Mouse (Mus musculus): ENCODE data around the gene Dnajc24. TPM values are rescaled to one million over a fixed set of nuclear protein-coding genes. Genes with fewer than 3 reads are reported as not detected.

Gene Dnajc24
- 32.6 TPM for polyA plus RNA-seq (2017; shearing (Covaris generic))

DNA sequence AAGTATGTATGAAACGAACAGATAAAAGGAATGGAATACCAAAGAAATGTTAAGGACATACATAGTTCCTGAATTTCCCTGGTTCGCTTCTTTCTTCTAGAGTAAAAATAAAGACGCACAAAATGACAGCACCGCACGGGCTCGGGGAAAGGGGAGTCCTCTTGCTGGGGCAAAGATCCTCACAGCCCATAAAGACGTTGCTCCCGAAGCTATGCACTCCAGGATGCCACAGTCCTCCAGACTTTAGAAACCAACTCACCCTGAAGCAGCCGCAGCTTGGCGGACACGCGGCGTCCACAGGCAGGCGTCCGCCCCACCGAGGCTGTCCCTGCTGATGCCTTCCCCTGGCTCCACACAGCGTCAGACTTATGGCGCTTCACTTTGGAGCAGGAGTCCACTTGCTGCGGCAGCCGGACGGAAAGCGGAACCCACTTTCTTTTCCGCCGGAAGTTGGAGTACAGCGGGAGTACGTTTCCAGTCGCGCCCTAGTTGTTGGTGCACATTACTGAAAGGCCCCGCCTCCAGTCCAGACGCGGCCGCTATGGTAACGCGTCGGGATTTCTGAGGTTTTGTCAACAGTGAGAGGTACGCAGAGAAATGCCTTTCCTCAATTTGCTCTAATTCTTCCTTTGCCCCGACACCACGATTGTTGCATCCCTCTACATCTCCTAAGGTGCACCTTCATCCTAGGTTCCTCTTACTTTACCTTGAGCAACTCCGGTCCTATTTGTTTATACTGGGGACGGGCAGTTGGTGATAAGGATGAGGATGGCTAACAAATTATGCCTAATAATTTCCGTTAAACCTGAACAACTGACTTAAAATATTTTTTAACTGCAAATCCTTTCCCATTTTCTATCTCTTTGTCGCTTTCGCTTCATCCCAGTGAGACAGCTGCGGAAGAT, at the start of gene Dnajc24:
Gene Dnajc24 (minus strand): TSS at position 715 of the 905 bp plus-strand sequence.

Other genes starting within 250 kb of the Dnajc24 start
- gene Elp4, start 99.0 kb downstream of the Dnajc24 start, polyA plus RNA-seq (2017; shearing (Covaris generic)) = 18.4 TPM
- gene Immp1l, start 98.9 kb downstream of the Dnajc24 start, polyA plus RNA-seq (2017; shearing (Covaris generic)) = 55.7 TPM